Mouse (Mus musculus): ENCODE data around the gene Ift57. TPM values are rescaled to one million over a fixed set of nuclear protein-coding genes. Genes with fewer than 3 reads are reported as not detected.

The Ift57 gene
- polyA plus RNA-seq, 1 experiment from 2014 or later: 22.6 TPM

DNA sequence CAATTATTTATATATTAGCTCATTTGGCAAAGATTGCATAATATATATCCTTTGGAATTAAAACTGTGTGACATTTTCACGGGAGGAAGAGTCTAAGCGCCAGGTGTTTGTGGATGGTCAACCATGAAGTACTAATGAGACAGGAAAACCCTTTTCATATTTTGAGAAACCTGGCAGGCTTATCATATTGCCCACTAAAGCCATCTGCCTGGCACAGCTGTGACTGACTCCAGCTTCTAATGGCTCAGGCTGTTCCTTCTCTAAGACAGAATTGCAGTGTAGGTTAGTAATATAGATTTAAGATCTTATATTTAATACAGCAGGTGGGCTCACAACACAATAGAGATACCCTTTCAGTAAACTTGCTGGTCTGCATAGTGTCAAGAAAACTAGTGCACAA, 21.6 kb downstream of the Ift57 start:
- no peak for ATAC-seq
- WGBS: 85% methylated on average over 2 of the region's 2 CpGs
- no peak overlapping the region for H3K27ac ChIP-seq (ENCODE audit: low read length)

DNA sequence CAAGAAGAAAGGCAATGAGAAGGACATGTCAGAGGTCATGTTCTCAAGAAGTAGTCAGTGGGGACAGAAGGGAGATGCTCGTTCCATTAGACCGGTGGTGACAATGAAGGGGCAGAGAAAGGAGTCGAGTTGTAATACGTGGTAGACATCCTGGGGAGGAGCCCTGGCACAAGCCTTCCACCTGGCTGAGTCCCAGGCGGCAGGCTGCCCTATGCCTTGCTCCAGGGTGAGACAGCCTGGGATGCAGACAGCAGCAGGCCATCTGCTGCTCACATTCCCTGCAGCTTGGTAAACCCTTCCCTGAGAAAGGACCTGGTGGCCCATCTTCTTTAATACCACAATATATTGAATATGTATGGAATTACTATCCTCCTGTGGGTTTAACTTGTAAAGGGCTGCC, 22.6 kb downstream of the Ift57 start:
- Histone ChIP-seq H3K4me3 (ENCODE audit: low read depth, low read length) (no peak overlapping the region), H3K4me1 (ENCODE audit: insufficient read depth, low read depth, low read length) (no peaks in the 10 kb centered on the region), H3K4me2 (replicated peaks; ENCODE audit: low read depth, low read length) (no peak overlapping the region), H3K27me3 (replicated peaks; ENCODE audit: insufficient read depth, low read length) (no peaks in the 10 kb centered on the region), H3K27ac (ENCODE audit: low read length) (no peak overlapping the region), H3K36me3 (ENCODE audit: insufficient read depth, low read length) (no peaks in the 10 kb centered on the region), H3K9me3 (ENCODE audit: low read length) (no peaks in the 10 kb centered on the region), H3K9ac (replicated peaks; ENCODE audit: low read depth) (no peak overlapping the region)
- no peak for DNase-seq (ENCODE audit: low spot score)
- 53% methylated on average over 5 of the region's 5 CpGs for WGBS
- no peak for ATAC-seq
- no peak for TF ChIP-seq EP300 (IDR thresholded peaks at IDR 0.05)
- TF ChIP-seq CTCF (IDR thresholded peaks at IDR 0.05): no peak

More for the DNA sequence above, 21.6 kb downstream of the Ift57 start:
- no peaks in the 10 kb centered on the region for H3K27me3 ChIP-seq (replicated peaks; ENCODE audit: insufficient read depth, low read length)
- no peaks in the 10 kb centered on the region for H3K9me3 ChIP-seq (ENCODE audit: low read length)
- DNase-seq (ENCODE audit: low spot score): no peak
- TF ChIP-seq EP300 (IDR thresholded peaks at IDR 0.05) (no peak), CTCF (IDR thresholded peaks at IDR 0.05) (no peak)
- H3K4me2 ChIP-seq (replicated peaks; ENCODE audit: low read depth, low read length): no peak overlapping the region
- no peak overlapping the region for H3K4me3 ChIP-seq (ENCODE audit: low read depth, low read length)
- no peaks in the 10 kb centered on the region for H3K4me1 ChIP-seq (ENCODE audit: insufficient read depth, low read depth, low read length)
- no peaks in the 10 kb centered on the region for H3K36me3 ChIP-seq (ENCODE audit: insufficient read depth, low read length)
- H3K9ac ChIP-seq (replicated peaks; ENCODE audit: low read depth): no peak overlapping the region

DNA sequence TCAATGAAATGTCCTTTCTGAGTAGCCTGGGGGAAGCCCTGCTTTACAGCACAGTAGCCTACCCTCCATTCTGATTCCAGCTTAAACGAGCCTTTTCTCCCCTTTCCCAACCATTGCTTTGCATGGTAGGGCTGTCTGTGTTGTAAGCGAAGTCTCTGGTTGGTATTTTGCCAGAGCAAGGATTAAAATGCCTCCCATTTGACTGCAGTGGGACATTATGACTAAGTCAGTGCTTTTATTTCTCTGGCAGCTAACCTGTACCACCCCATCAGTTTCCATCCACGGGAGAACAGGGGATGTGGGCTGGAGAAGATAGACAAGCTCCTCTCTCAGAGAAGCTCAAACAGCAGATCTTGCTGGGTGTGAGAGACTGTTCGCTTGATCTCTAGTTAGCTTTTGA, 24.2 kb downstream of the Ift57 start:
- 65% methylated on average over 4 of the region's 4 CpGs for WGBS
- no peaks in the 10 kb centered on the region for H3K9me3 ChIP-seq (ENCODE audit: low read length)
- no peak overlapping the region for H3K4me3 ChIP-seq (ENCODE audit: low read depth, low read length)
- H3K27me3 ChIP-seq (replicated peaks; ENCODE audit: insufficient read depth, low read length): no peaks in the 10 kb centered on the region
- no peak for DNase-seq (ENCODE audit: low spot score)
- H3K4me2 ChIP-seq (replicated peaks; ENCODE audit: low read depth, low read length): no peak overlapping the region
- no peaks in the 10 kb centered on the region for H3K4me1 ChIP-seq (ENCODE audit: insufficient read depth, low read depth, low read length)
- no peaks in the 10 kb centered on the region for H3K36me3 ChIP-seq (ENCODE audit: insufficient read depth, low read length)
- no peak overlapping the region for H3K27ac ChIP-seq (ENCODE audit: low read length)
- no peak for ATAC-seq
- no peak overlapping the region for H3K9ac ChIP-seq (replicated peaks; ENCODE audit: low read depth)
- TF ChIP-seq CTCF (IDR thresholded peaks at IDR 0.05) (no peak), EP300 (IDR thresholded peaks at IDR 0.05) (no peak)

DNA sequence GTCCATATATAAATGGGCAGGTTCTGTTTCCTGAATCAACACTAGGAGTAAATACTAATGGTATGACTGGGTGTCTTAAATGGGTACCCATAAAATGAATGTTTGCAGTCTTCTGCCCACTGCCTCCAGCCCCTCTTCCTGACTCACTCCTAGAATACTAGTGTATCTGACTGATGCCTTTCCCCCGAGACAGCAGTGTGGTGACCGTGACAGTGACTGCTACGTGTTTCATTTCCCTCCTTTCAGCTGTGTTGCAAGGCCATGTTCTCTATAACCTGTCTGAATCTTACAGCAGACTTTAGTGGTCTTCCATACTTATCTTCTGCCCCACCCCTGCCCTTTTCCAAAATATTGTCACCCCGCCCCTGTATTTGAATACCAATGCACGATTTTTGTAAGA, 25.2 kb downstream of the Ift57 start:
- H3K4me3 ChIP-seq (ENCODE audit: low read depth, low read length): no peak overlapping the region
- 81% methylated on average over 5 of the region's 5 CpGs for WGBS
- H3K36me3 ChIP-seq (ENCODE audit: insufficient read depth, low read length): no peaks in the 10 kb centered on the region
- H3K27ac ChIP-seq (ENCODE audit: low read length): no peak overlapping the region
- H3K9me3 ChIP-seq (ENCODE audit: low read length): no peaks in the 10 kb centered on the region
- H3K4me1 ChIP-seq (ENCODE audit: insufficient read depth, low read depth, low read length): no peaks in the 10 kb centered on the region
- TF ChIP-seq CTCF (IDR thresholded peaks at IDR 0.05) (no peak), EP300 (IDR thresholded peaks at IDR 0.05) (no peak)
- no peak for DNase-seq (ENCODE audit: low spot score)
- ATAC-seq: no peak
- no peak overlapping the region for H3K9ac ChIP-seq (replicated peaks; ENCODE audit: low read depth)
- no peaks in the 10 kb centered on the region for H3K27me3 ChIP-seq (replicated peaks; ENCODE audit: insufficient read depth, low read length)
- no peak overlapping the region for H3K4me2 ChIP-seq (replicated peaks; ENCODE audit: low read depth, low read length)

DNA sequence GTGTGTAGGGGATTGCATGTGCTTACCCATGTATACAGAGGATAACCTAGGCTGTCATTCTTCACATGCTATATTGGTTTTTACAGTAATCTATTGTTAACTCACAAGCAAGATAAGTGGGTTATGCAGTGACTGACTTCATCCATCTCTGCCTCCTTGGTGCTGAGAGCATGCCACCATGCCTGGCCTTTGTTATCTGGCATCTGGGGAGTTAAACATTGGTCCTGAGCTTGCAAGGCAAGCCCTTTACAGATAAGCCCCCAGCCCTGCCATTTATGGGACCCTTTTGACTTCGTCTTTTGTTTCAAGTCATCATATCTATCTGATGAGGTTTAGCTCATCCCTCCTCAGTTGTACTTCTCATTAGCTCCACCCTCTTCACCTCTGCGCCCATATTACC, 25.9 kb downstream of the Ift57 start:
- Histone ChIP-seq H3K27me3 (replicated peaks; ENCODE audit: insufficient read depth, low read length) (no peaks in the 10 kb centered on the region), H3K27ac (ENCODE audit: low read length) (no peak overlapping the region), H3K4me1 (ENCODE audit: insufficient read depth, low read depth, low read length) (no peaks in the 10 kb centered on the region), H3K9ac (replicated peaks; ENCODE audit: low read depth) (no peak overlapping the region), H3K9me3 (ENCODE audit: low read length) (no peaks in the 10 kb centered on the region), H3K4me3 (ENCODE audit: low read depth, low read length) (no peak overlapping the region), H3K4me2 (replicated peaks; ENCODE audit: low read depth, low read length) (no peak overlapping the region), H3K36me3 (ENCODE audit: insufficient read depth, low read length) (no peaks in the 10 kb centered on the region)
- WGBS: 67% methylated on average over 2 of the region's 2 CpGs
- no peak for DNase-seq (ENCODE audit: low spot score)
- no peak for ATAC-seq
- TF ChIP-seq EP300 (IDR thresholded peaks at IDR 0.05) (no peak), CTCF (IDR thresholded peaks at IDR 0.05) (no peak)

DNA sequence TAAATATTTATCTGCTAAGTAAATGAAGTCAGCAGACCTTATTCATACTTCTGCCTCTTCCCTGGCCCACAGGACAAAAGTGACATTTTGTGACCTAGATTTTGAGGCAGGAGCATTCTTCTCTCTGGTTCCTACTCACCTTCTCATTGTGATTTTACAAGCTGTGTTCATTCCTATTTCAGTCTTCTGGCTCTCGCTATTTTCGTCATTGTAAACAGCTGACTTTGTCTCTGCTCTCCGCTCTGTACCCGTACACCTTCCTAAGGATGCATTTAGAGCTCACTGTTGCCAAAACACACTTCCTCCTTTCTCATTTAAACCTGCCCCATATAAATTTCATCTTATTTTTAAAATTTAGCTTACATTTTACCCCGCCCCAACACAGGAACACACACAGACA, 26.4 kb downstream of the Ift57 start:
- WGBS: 75% methylated on average over 5 of the region's 5 CpGs
- Histone ChIP-seq H3K27me3 (replicated peaks; ENCODE audit: insufficient read depth, low read length) (no peaks in the 10 kb centered on the region), H3K4me2 (replicated peaks; ENCODE audit: low read depth, low read length) (no peak overlapping the region), H3K4me3 (ENCODE audit: low read depth, low read length) (no peak overlapping the region), H3K9me3 (ENCODE audit: low read length) (no peaks in the 10 kb centered on the region), H3K4me1 (ENCODE audit: insufficient read depth, low read depth, low read length) (no peaks in the 10 kb centered on the region), H3K27ac (ENCODE audit: low read length) (no peak overlapping the region), H3K9ac (replicated peaks; ENCODE audit: low read depth) (no peak overlapping the region), H3K36me3 (ENCODE audit: insufficient read depth, low read length) (no peaks in the 10 kb centered on the region)
- ATAC-seq: no peak
- DNase-seq (ENCODE audit: low spot score): no peak
- TF ChIP-seq CTCF (IDR thresholded peaks at IDR 0.05): no peak
- TF ChIP-seq EP300 (IDR thresholded peaks at IDR 0.05): no peak

DNA sequence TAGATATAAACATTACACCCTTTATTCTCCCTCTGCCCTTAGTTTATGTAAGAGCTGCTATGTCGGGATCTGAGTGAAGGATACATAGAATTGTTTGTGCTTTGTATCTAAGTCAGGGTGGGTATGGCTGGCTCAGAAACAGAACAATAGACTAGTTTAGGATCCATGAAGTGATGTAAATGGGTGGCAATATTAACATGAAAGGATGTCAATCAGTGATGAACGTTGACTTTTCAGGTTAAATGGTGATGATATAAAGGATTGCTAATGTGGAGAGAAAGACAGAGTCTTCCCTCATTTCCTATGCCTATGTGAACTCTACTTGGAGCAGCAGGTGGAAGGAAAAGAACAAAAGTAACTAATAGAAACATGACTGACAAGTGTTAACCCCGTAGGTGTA, 27.2 kb downstream of the Ift57 start:
- no peaks in the 10 kb centered on the region for H3K36me3 ChIP-seq (ENCODE audit: insufficient read depth, low read length)
- no peaks in the 10 kb centered on the region for H3K27me3 ChIP-seq (replicated peaks; ENCODE audit: insufficient read depth, low read length)
- no peak overlapping the region for H3K4me3 ChIP-seq (ENCODE audit: low read depth, low read length)
- no peak overlapping the region for H3K27ac ChIP-seq (ENCODE audit: low read length)
- no peak overlapping the region for H3K4me2 ChIP-seq (replicated peaks; ENCODE audit: low read depth, low read length)
- 63% methylated on average over 3 of the region's 3 CpGs for WGBS
- ATAC-seq (no peak), DNase-seq (ENCODE audit: low spot score) (no peak)
- no peaks in the 10 kb centered on the region for H3K4me1 ChIP-seq (ENCODE audit: insufficient read depth, low read depth, low read length)
- TF ChIP-seq EP300 (IDR thresholded peaks at IDR 0.05): no peak
- no peak for TF ChIP-seq CTCF (IDR thresholded peaks at IDR 0.05)
- no peak overlapping the region for H3K9ac ChIP-seq (replicated peaks; ENCODE audit: low read depth)
- H3K9me3 ChIP-seq (ENCODE audit: low read length): no peaks in the 10 kb centered on the region

Data from lung, postnatal 0 days (tissue).